Mouse (Mus musculus): ENCODE results near the gene Lamc3.

- TF ChIP-seq POLR2A (IDR thresholded peaks at IDR 0.05; ENCODE audit: low read depth, low read length) (no peak), CTCF (IDR thresholded peaks at IDR 0.05; ENCODE audit: extremely low read depth, insufficient read length, insufficient replicate concordance, low read depth, low read length) (no peak)
These were observed 28.6 kb upstream of the Lamc3 start for GRCm38 (mm10) chr2:31858500-31858899.

Data from small intestine, adult 2 months (tissue).